Mouse (Mus musculus) frontal cortex, postnatal 25 days (tissue): ENCODE data around the gene Fsd1l.

ENCODE experiments used
- DNase-seq, 2 experiments: peaks; one replicate each; pipeline ENCODE4 v3.0.0; 2022; ENCODE audit warnings: low spot score in 2 of 2

Gene Fsd1l

GRCm38 (mm10) chr4:53631316-53632010, at the start of gene Fsd1l:
Gene Fsd1l, plus strand, starts transcription at chr4:53631471.
- DNase-seq, result peak; percentile 61 to 70

GRCm38 (mm10) chr4:53587676-53588075, 43.6 kb upstream of the Fsd1l start:
- DNase-seq, result no peak

- no peak for DNase-seq
These were observed 42.3 kb upstream of the Fsd1l start for GRCm38 (mm10) chr4:53588936-53589335.

- no peak for DNase-seq
These were observed 41.8 kb upstream of the Fsd1l start for GRCm38 (mm10) chr4:53589466-53589865.

GRCm38 (mm10) chr4:53590163-53590562, 41.1 kb upstream of the Fsd1l start:
- no peak for DNase-seq

GRCm38 (mm10) chr4:53590691-53591447, 40.4 kb upstream of the Fsd1l start:
- no peak for DNase-seq

- no peak for DNase-seq
These were observed 39.7 kb upstream of the Fsd1l start for GRCm38 (mm10) chr4:53591536-53591935.

- no peak for DNase-seq
These were observed 39.3 kb upstream of the Fsd1l start for GRCm38 (mm10) chr4:53591941-53592340.

- DNase-seq, result no peak
These were observed 38.9 kb upstream of the Fsd1l start for GRCm38 (mm10) chr4:53592386-53592785.

GRCm38 (mm10) chr4:53594204-53594603, 37.1 kb upstream of the Fsd1l start:
- DNase-seq, result peak; percentile 20 to 30

GRCm38 (mm10) chr4:53595246-53596062, 35.8 kb upstream of the Fsd1l start:
- DNase-seq, result no peak

- no peak for DNase-seq
These were observed 35.0 kb upstream of the Fsd1l start for GRCm38 (mm10) chr4:53596063-53596895.

GRCm38 (mm10) chr4:53600462-53600861, 30.8 kb upstream of the Fsd1l start:
- no peak for DNase-seq

- DNase-seq, result no peak
These were observed 16.6 kb upstream of the Fsd1l start for GRCm38 (mm10) chr4:53614576-53615225.

GRCm38 (mm10) chr4:53617968-53618367, 13.3 kb upstream of the Fsd1l start:
- no peak for DNase-seq

- no peak for DNase-seq
These were observed 11.2 kb upstream of the Fsd1l start for GRCm38 (mm10) chr4:53620104-53620503.

- no peak for DNase-seq
These were observed 10.2 kb upstream of the Fsd1l start for GRCm38 (mm10) chr4:53621084-53621483.

GRCm38 (mm10) chr4:53621490-53621889, 9.8 kb upstream of the Fsd1l start:
- no peak for DNase-seq

GRCm38 (mm10) chr4:53623711-53624110, 7.6 kb upstream of the Fsd1l start:
- DNase-seq, result no peak

- no peak for DNase-seq
These were observed 6.5 kb upstream of the Fsd1l start for GRCm38 (mm10) chr4:53624816-53625215.

GRCm38 (mm10) chr4:53625263-53625662, 6.0 kb upstream of the Fsd1l start:
- no peak for DNase-seq
